Mouse (Mus musculus): ENCODE data around the gene Pus7l. TPM values are rescaled to one million over a fixed set of nuclear protein-coding genes. Genes with fewer than 3 reads are reported as not detected.
"Not testable (repeated sequence)": the region's sequence is repeated elsewhere in the genome, so short reads cannot be mapped to it uniquely, and the experiment has no call there.

The Pus7l gene
- polyA plus RNA-seq, 1 experiment, result 4.0 TPM

DNA sequence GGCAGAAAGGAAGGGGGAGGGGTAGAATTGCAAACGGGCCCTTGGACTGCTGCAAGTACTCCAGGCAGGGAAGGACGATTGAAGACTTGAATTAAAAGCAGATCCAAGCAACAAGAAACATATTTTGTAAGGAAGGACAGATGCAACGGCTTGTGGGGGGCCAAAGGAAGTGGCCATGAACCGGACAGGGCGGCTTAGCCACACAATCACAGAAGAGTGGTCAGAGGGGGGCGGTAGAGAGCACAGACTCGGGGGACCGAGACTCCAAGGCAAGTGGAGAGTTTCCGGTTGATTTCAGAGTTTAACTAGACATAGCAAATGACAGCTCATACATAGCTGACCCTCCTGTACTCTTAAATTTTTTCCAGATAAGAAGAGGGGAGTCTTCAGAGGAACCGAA lies 47.4 kb downstream of the Pus7l start:
- H3ac ChIP-seq (ENCODE audit: control insufficient read depth, insufficient read length), result no peak overlapping the region
- no peak for TF ChIP-seq USF1 (IDR thresholded peaks at IDR 0.05; ENCODE audit: low read depth)
- TF ChIP-seq POLR2AphosphoS2 (IDR thresholded peaks at IDR 0.05; ENCODE audit: insufficient read length, low read depth), result no peak
- TF ChIP-seq TCF12 (IDR thresholded peaks at IDR 0.05; ENCODE audit: insufficient read depth, poor library complexity, severe bottlenecking), result no peak
- TF ChIP-seq MYOD1 (IDR thresholded peaks at IDR 0.05; ENCODE audit: control insufficient read depth in 1 of 3, insufficient read length in 2 of 3, low read depth in 2 of 3), result no peak
- TF ChIP-seq E2F4 (IDR thresholded peaks at IDR 0.05; ENCODE audit: insufficient read depth), result no peak
- TF ChIP-seq REST (IDR thresholded peaks at IDR 0.05; ENCODE audit: insufficient read depth, insufficient read length), result no peak
- TF ChIP-seq CEBPB (IDR thresholded peaks at IDR 0.05; ENCODE audit: insufficient read depth, poor library complexity, severe bottlenecking), result no peak

DNA sequence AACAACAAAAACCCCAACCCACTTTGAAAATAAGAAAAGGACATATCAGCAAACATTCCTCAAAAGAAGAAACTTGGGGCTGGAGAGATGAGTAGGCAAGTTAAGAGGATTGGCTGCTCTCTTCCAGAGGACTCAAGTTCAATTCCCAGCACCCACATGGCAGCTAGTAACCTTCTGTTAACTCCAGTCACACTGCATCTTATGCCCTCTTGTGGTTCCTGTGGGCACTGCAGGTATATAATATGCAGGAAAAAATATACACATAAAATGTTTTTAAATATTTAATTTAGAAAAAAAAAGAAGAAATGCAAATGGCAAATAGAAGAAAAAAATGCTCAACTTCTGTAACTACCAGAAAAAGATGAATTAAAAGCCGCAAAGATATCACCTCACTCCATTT lies 48.9 kb downstream of the Pus7l start:
- H3K27me3 ChIP-seq (ENCODE audit: control insufficient read depth, insufficient read depth, insufficient read length), result peaks cover 7% of the 10 kb centered on the region
- H3K79me2 ChIP-seq (ENCODE audit: control insufficient read depth, insufficient read depth), result no peaks in the 10 kb centered on the region
- TF ChIP-seq MAX (IDR thresholded peaks at IDR 0.05; ENCODE audit: low read depth) (no peak), POLR2A (IDR thresholded peaks at IDR 0.05; ENCODE audit: insufficient read length, low read depth) (no peak), USF1 (IDR thresholded peaks at IDR 0.05; ENCODE audit: low read depth) (no peak), TCF3 (IDR thresholded peaks at IDR 0.05; ENCODE audit: insufficient read length, low read depth) (no peak), POLR2AphosphoS2 (IDR thresholded peaks at IDR 0.05; ENCODE audit: insufficient read length, low read depth) (no peak), MYOG (IDR thresholded peaks at IDR 0.05; ENCODE audit: control insufficient read depth in 1 of 3, insufficient read depth in 1 of 3, insufficient read length in 2 of 3, low read depth in 2 of 3) (no peak), E2F4 (IDR thresholded peaks at IDR 0.05; ENCODE audit: insufficient read depth) (no peak), TCF12 (IDR thresholded peaks at IDR 0.05; ENCODE audit: insufficient read depth, poor library complexity, severe bottlenecking) (no peak), CEBPB (IDR thresholded peaks at IDR 0.05; ENCODE audit: insufficient read depth, poor library complexity, severe bottlenecking) (no peak), SRF (IDR thresholded peaks at IDR 0.05; ENCODE audit: control insufficient read depth, insufficient read length, low read depth) (no peak), REST (IDR thresholded peaks at IDR 0.05; ENCODE audit: insufficient read depth, insufficient read length) (no peak), MYOD1 (IDR thresholded peaks at IDR 0.05; ENCODE audit: control insufficient read depth in 1 of 3, insufficient read length in 2 of 3, low read depth in 2 of 3) (no peak)
- H3K4me2 ChIP-seq (ENCODE audit: low read depth), result no peak overlapping the region
- no peaks in the 10 kb centered on the region for H3K36me3 ChIP-seq (ENCODE audit: control insufficient read depth, insufficient read depth)
- H3ac ChIP-seq (ENCODE audit: control insufficient read depth, insufficient read length), result no peak overlapping the region
- no peak overlapping the region for H3K4me3 ChIP-seq

More for the DNA sequence above, 47.4 kb downstream of the Pus7l start:
- peaks cover 7% of the 10 kb centered on the region for H3K27me3 ChIP-seq (ENCODE audit: control insufficient read depth, insufficient read depth, insufficient read length)
- H3K4me2 ChIP-seq (ENCODE audit: low read depth), result no peak overlapping the region
- H3K4me3 ChIP-seq, result no peak overlapping the region
- H3K36me3 ChIP-seq (ENCODE audit: control insufficient read depth, insufficient read depth), result no peaks in the 10 kb centered on the region
- no peaks in the 10 kb centered on the region for H3K79me2 ChIP-seq (ENCODE audit: control insufficient read depth, insufficient read depth)

DNA sequence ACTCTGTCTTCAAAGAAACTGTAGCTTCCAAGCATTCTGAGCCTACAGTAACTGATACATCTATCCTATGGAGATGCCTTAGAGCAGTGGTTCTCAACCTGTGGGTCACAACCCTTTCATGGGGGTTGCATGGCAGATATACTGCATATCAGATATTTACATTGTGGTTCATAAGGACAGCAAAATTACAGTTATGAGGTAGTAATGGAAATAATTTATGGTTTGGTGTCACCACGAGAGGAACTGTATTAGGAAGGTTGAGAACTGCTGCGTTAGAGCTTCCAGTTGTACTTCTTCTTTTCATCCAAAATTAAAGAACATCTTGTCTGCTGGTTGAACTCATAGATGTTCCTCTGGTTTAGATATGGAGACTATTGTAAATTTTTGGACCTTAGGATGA lies 53.9 kb downstream of the Pus7l start:
- H3K79me2 ChIP-seq (ENCODE audit: control insufficient read depth, insufficient read depth), result no peaks in the 10 kb centered on the region
- TF ChIP-seq REST (IDR thresholded peaks at IDR 0.05; ENCODE audit: insufficient read depth, insufficient read length) (no peak), TCF3 (IDR thresholded peaks at IDR 0.05; ENCODE audit: insufficient read length, low read depth) (no peak), TCF12 (IDR thresholded peaks at IDR 0.05; ENCODE audit: insufficient read depth, poor library complexity, severe bottlenecking) (no peak), E2F4 (IDR thresholded peaks at IDR 0.05; ENCODE audit: insufficient read depth) (no peak), USF1 (IDR thresholded peaks at IDR 0.05; ENCODE audit: low read depth) (no peak), MYOD1 (IDR thresholded peaks at IDR 0.05; ENCODE audit: control insufficient read depth in 1 of 3, insufficient read length in 2 of 3, low read depth in 2 of 3) (no peak), CEBPB (IDR thresholded peaks at IDR 0.05; ENCODE audit: insufficient read depth, poor library complexity, severe bottlenecking) (no peak), MYOG (IDR thresholded peaks at IDR 0.05; ENCODE audit: control insufficient read depth in 1 of 3, insufficient read depth in 1 of 3, insufficient read length in 2 of 3, low read depth in 2 of 3) (no peak), POLR2AphosphoS2 (IDR thresholded peaks at IDR 0.05; ENCODE audit: insufficient read length, low read depth) (no peak), SRF (IDR thresholded peaks at IDR 0.05; ENCODE audit: control insufficient read depth, insufficient read length, low read depth) (no peak), MAX (IDR thresholded peaks at IDR 0.05; ENCODE audit: low read depth) (no peak), POLR2A (IDR thresholded peaks at IDR 0.05; ENCODE audit: insufficient read length, low read depth) (no peak)
- no peaks in the 10 kb centered on the region for H3K36me3 ChIP-seq (ENCODE audit: control insufficient read depth, insufficient read depth)

DNA sequence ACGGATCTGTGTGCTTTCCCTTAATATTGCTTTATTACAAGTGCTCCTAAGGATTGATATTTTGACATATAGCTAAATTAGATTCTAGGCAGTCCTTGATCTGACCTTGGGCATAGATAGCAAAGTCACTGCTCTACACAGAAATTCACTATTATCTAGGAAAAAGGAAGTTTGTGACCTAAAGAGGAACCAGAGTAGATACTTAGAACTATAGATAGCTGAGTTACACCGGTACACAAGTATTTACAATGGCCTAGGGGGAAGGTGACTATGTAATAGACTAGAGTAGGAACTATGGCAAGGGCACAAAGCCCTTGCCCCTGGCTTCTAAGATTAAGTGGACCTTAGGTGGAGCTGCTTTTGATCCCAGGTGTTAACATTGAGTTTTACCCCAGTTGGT lies 55.3 kb downstream of the Pus7l start:
- not testable (repeated sequence) for H3K79me2 ChIP-seq (ENCODE audit: control insufficient read depth, insufficient read depth); H3ac ChIP-seq (ENCODE audit: control insufficient read depth, insufficient read length); H3K27me3 ChIP-seq (ENCODE audit: control insufficient read depth, insufficient read depth, insufficient read length); H3K4me2 ChIP-seq (ENCODE audit: low read depth); H3K4me3 ChIP-seq; H3K36me3 ChIP-seq (ENCODE audit: control insufficient read depth, insufficient read depth)

More for the DNA sequence above, 53.9 kb downstream of the Pus7l start:
- H3ac ChIP-seq (ENCODE audit: control insufficient read depth, insufficient read length), result no peak overlapping the region
- no peak overlapping the region for H3K4me2 ChIP-seq (ENCODE audit: low read depth)
- no peak overlapping the region for H3K4me3 ChIP-seq
- peaks cover 7% of the 10 kb centered on the region for H3K27me3 ChIP-seq (ENCODE audit: control insufficient read depth, insufficient read depth, insufficient read length)

DNA sequence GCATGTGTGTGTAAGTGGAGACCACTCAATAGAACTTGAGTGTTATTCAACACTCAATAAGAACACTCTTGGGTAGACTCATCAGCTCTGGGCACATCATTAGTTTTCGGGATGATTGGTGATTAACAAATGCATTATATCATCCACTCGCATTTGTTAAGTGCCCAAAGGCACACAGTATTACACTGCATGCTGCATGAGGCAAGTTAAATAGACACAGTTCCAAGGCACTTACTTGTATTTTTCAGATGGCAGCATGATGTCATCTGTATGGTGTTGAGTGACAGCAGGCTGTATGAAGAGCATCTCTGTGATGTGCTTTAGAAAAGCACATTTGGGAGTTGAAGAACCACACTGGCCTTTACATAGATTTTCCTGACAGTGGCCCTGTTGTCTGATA lies 60.8 kb downstream of the Pus7l start:
- Histone ChIP-seq H3K4me3 (no peak overlapping the region), H3K36me3 (ENCODE audit: control insufficient read depth, insufficient read depth) (no peaks in the 10 kb centered on the region), H3K79me2 (ENCODE audit: control insufficient read depth, insufficient read depth) (no peaks in the 10 kb centered on the region), H3K27me3 (ENCODE audit: control insufficient read depth, insufficient read depth, insufficient read length) (no peaks in the 10 kb centered on the region), H3K4me2 (ENCODE audit: low read depth) (no peak overlapping the region), H3ac (ENCODE audit: control insufficient read depth, insufficient read length) (no peak overlapping the region)
- no peak for TF ChIP-seq SRF (IDR thresholded peaks at IDR 0.05; ENCODE audit: control insufficient read depth, insufficient read length, low read depth)
- TF ChIP-seq MAX (IDR thresholded peaks at IDR 0.05; ENCODE audit: low read depth), result no peak
- TF ChIP-seq E2F4 (IDR thresholded peaks at IDR 0.05; ENCODE audit: insufficient read depth), result no peak
- TF ChIP-seq POLR2A (IDR thresholded peaks at IDR 0.05; ENCODE audit: insufficient read length, low read depth), result no peak
- no peak for TF ChIP-seq POLR2AphosphoS2 (IDR thresholded peaks at IDR 0.05; ENCODE audit: insufficient read length, low read depth)
- TF ChIP-seq CEBPB (IDR thresholded peaks at IDR 0.05; ENCODE audit: insufficient read depth, poor library complexity, severe bottlenecking), result no peak
- no peak for TF ChIP-seq MYOG (IDR thresholded peaks at IDR 0.05; ENCODE audit: control insufficient read depth in 1 of 3, insufficient read depth in 1 of 3, insufficient read length in 2 of 3, low read depth in 2 of 3)
- no peak for TF ChIP-seq TCF12 (IDR thresholded peaks at IDR 0.05; ENCODE audit: insufficient read depth, poor library complexity, severe bottlenecking)
- TF ChIP-seq USF1 (IDR thresholded peaks at IDR 0.05; ENCODE audit: low read depth), result no peak
- no peak for TF ChIP-seq TCF3 (IDR thresholded peaks at IDR 0.05; ENCODE audit: insufficient read length, low read depth)
- no peak for TF ChIP-seq MYOD1 (IDR thresholded peaks at IDR 0.05; ENCODE audit: control insufficient read depth in 1 of 3, insufficient read length in 2 of 3, low read depth in 2 of 3)
- no peak for TF ChIP-seq REST (IDR thresholded peaks at IDR 0.05; ENCODE audit: insufficient read depth, insufficient read length)
